Mouse (Mus musculus): ENCODE results near the gene Hist2h2ab. TPM values are rescaled to one million over a fixed set of nuclear protein-coding genes. Genes with fewer than 3 reads are reported as not detected.
"Not testable (repeated sequence)": the region's sequence is repeated elsewhere in the genome, so short reads cannot be mapped to it uniquely, and the experiment has no call there.

Gene Hist2h2ab
- polyA plus RNA-seq, 1 experiment from 2014 or later: 0.43 TPM

DNA sequence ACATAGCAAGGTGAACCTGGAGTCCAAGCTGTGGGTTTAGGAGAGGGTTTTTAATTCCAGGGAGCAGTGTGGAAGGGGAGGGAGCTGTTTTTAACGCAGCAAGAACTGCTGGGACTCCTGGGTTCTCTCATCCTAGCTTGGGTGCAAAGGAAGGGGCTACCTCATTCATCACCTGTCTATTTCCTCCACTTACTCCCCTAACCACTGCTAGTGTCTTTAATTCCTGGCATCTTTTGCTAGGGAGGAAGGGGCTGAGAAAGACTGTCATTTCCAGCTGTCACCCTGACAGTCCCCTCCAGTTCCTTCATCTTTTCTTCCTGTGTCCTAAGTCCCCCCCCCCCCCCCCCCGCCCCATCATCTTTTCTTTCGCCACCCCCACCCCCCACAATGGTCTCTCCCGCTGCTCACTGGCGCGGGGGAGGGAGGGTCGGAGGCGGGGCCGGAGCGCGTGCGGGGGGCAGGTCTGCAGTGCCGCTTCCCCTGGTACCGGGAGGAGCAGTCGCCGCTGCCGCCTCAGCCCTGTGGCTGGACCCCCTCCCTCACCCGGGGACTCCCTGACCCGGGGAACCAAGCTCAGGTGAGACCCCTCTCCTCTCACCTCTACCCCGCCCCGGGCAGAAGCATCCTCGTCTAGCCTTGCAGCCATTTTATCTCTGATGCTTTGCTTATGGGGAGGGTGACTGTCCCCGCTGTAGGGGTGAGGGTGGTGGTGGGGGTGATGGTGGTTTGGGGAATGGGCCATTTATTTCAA lies 38.8 kb upstream of the Hist2h2ab start, which contains the start of gene Sv2a:
Gene Sv2a (plus strand): TSS at position 425 of the 751 bp plus-strand sequence.
- peak within 1 kb of the TSS; percentile 84 for H3K4me2 ChIP-seq
- H3K27ac ChIP-seq: peak within 1 kb of the TSS; percentile 93

DNA sequence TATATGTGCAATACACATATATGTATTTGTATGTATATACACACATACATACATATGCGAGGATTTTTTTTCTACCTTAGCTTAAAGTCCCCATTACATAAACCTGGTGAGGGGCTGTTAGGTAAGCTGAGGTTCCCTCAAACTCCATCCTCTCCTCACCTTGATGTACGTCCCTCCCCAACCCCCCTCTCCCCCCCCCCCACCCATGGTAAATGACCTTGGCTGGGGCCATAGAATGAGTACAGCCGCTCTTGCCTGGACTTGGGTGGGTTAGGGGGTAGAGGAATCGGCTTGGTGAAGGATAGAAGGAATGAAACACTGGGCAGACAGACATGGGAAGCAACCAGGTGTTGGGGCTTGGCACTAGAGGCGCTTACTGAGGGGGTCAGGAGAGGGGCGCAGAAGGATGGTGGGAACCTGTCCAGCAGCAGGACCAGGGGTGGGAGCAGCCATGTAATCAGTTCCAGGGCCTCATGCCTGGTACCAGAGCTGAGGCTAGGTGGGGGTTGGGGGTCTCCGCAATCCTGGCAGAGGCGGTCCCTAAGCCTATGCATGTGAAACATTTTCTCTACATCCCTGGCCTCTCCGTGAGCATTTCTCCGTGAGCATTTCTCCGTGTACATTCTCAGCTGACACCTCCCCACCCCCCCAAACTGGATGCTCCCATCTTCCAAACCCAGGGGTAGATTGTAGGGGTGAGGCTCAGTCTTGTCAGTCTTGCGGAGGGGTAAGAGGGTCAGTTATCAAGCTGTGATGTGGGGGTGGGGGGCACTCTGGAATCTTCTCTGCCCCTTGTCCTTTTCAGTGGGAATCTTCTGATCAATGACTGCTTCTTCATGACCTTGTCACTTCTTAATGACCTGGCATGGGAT lies 37.9 kb upstream of the Hist2h2ab start:
- H3K4me3 ChIP-seq: peak overlapping the region; percentile 70
- H3K9ac ChIP-seq: peak overlapping the region; percentile 67
- WGBS: 24% methylated on average over 12 of the region's 12 CpGs
- H3K4me2 ChIP-seq: peak overlapping the region; percentile 84
- peaks cover 36% of the 10 kb centered on the region for H3K4me1 ChIP-seq (replicated peaks)
- peaks cover 18% of the 10 kb centered on the region for H3K36me3 ChIP-seq
- H3K9me3 ChIP-seq (replicated peaks): no peaks in the 10 kb centered on the region
- no peaks in the 10 kb centered on the region for H3K27me3 ChIP-seq
- peak overlapping the region; percentile 93 for H3K27ac ChIP-seq
- ATAC-seq (replicated peaks; ENCODE audit: insufficient number of reproducible peaks, insufficient read depth, low FRiP score, low read depth): peak; percentile 25

More for the DNA sequence above, 38.8 kb upstream of the Hist2h2ab start, which contains the start of gene Sv2a:
- Histone ChIP-seq H3K9me3 (replicated peaks) (no peaks in the 10 kb centered on the region), H3K36me3 (peaks cover 27% of the 10 kb centered on the region), H3K4me1 (replicated peaks) (peaks cover 36% of the 10 kb centered on the region), H3K4me3 (peak within 1 kb of the TSS; percentile 70), H3K27me3 (no peaks in the 10 kb centered on the region), H3K9ac (peak within 1 kb of the TSS; percentile 67)
- peak; percentile 29; the same call in 1 of the 2 replicates for ATAC-seq (replicated peaks; ENCODE audit: insufficient number of reproducible peaks, insufficient read depth, low FRiP score, low read depth)
- under 1% methylated on average over 10 of the region's 23 CpGs for WGBS

DNA sequence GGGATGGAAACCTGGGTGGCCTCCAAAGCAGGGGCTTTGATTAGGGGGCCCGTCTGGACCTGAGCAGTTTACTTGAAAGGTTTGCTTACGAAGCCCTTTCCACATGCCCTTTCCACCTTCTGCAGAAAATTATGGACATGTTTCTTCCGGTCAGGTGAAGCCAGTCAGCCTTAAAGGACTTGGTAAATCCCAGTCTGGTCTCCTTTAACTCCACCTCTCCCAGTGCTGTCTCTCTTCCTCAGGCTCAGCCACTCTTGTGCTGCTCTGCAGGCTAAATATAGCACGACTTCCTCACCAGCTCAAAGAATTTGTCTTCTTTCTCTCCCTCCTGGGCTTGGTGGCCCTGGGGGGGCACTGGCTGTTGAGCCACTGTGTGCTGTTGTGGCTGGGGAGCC lies 37.3 kb upstream of the Hist2h2ab start:
- Histone ChIP-seq H3K27me3 (no peaks in the 10 kb centered on the region), H3K9ac (peak overlapping the region; percentile 67)

DNA sequence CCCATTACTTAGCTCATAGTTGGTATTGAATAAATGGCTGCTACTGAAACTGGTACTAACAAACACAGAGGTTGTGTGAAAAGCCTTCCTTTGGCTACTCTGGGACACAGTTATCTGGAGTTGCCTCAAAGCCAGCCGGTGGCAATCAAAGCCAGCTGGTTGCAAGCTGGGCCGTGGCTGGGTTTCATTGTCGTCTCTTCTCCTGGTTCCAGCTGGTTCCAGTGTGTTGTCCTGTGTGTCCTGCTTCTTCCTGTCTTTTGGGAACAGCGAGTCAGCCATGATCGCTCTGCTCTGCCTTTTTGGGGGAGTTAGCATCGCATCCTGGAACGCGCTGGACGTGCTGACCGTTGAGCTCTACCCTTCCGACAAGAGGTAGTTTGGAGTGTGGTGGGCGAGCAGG lies 26.7 kb upstream of the Hist2h2ab start:
- no peak overlapping the region for H3K4me2 ChIP-seq
- no peak overlapping the region for H3K9ac ChIP-seq
- no peak overlapping the region for H3K27ac ChIP-seq
- 63% methylated on average over 12 of the region's 12 CpGs for WGBS
- no peak for ATAC-seq (replicated peaks; ENCODE audit: insufficient number of reproducible peaks, insufficient read depth, low FRiP score, low read depth)
- peaks cover 31% of the 10 kb centered on the region for H3K36me3 ChIP-seq
- H3K4me3 ChIP-seq: no peak overlapping the region
- no peaks in the 10 kb centered on the region for H3K27me3 ChIP-seq
- H3K4me1 ChIP-seq (replicated peaks): peaks cover 13% of the 10 kb centered on the region
- H3K9me3 ChIP-seq (replicated peaks): no peaks in the 10 kb centered on the region; the same call in 1 of the 2 replicates

More for the DNA sequence above, 37.3 kb upstream of the Hist2h2ab start:
- WGBS: 5% methylated on average over 4 of the region's 4 CpGs
- H3K27ac ChIP-seq: peak overlapping the region; percentile 93
- H3K4me3 ChIP-seq: peak overlapping the region; percentile 70
- no peaks in the 10 kb centered on the region for H3K9me3 ChIP-seq (replicated peaks)
- H3K4me2 ChIP-seq: peak overlapping the region; percentile 84
- peaks cover 36% of the 10 kb centered on the region for H3K4me1 ChIP-seq (replicated peaks)
- ATAC-seq (replicated peaks; ENCODE audit: insufficient number of reproducible peaks, insufficient read depth, low FRiP score, low read depth): peak; percentile 56
- peaks cover 16% of the 10 kb centered on the region for H3K36me3 ChIP-seq

DNA sequence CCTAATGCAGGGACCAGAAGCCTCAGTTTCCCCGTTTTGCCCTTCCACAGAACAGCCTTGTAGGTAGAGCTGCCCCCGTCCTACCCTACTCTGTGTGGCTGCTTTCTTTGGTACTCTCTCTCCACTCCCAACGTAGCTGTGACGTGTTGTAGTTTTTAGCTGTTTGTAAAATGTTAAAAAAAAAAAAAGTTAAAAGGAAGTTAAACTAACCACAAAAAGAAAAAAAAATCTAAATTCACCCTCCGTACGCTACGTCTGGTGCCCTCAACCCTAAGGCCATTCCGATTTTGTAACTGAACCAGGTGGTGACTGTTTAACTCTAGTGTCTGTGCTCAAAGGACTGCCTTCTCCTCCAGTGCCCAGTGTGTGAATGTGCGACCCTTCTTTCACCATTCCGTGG lies 24.7 kb upstream of the Hist2h2ab start:
- Histone ChIP-seq H3K27me3 (no peaks in the 10 kb centered on the region), H3K4me1 (replicated peaks) (peaks cover 16% of the 10 kb centered on the region), H3K27ac (no peak overlapping the region), H3K9me3 (replicated peaks) (no peaks in the 10 kb centered on the region; the same call in 1 of the 2 replicates), H3K4me2 (no peak overlapping the region), H3K36me3 (peaks cover 22% of the 10 kb centered on the region), H3K9ac (no peak overlapping the region), H3K4me3 (no peak overlapping the region)
- ATAC-seq (replicated peaks; ENCODE audit: insufficient number of reproducible peaks, insufficient read depth, low FRiP score, low read depth): no peak
- 88% methylated on average over 10 of the region's 10 CpGs for WGBS

DNA sequence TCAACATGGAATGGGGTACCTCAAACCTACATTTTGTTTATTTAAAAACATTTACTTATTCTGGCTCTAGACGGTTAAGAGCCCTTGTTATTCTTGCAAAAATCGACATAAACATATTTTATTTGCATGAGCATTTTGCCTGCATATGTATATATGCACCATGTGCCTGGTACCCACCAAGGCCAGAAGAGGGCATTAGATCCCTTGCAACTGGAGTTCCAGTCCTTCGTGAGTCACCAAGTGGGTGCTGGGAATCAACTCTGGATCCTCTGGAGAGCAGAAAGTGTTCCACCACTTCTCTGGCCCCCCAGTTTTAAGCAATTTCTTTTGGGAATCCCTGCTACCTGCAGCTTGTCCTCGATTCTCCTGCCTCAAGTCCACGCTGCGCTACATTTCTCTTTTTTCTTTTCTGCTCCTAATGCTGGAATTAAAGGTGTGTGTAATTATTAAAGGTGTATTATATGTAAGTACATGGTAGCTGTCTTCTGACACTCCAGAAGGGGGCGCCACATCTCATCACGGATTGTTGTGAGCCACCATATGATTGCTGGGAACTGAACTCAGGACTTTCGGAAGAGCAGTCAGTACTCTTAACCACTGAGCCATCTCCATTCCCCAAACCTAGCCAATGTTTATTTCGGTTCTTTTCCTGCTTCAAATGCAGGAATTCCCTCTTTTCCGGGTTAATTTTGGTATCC lies 23.9 kb upstream of the Hist2h2ab start:
- H3K9ac ChIP-seq: no peak overlapping the region
- no peaks in the 10 kb centered on the region; the same call in 1 of the 2 replicates for H3K9me3 ChIP-seq (replicated peaks)
- no peak overlapping the region for H3K4me2 ChIP-seq
- ATAC-seq (replicated peaks; ENCODE audit: insufficient number of reproducible peaks, insufficient read depth, low FRiP score, low read depth): no peak
- H3K27ac ChIP-seq: no peak overlapping the region
- no peaks in the 10 kb centered on the region for H3K27me3 ChIP-seq
- WGBS: 91% methylated on average over 11 of the region's 11 CpGs
- H3K4me1 ChIP-seq (replicated peaks): peaks cover 16% of the 10 kb centered on the region
- no peak overlapping the region for H3K4me3 ChIP-seq
- H3K36me3 ChIP-seq: peaks cover 22% of the 10 kb centered on the region

DNA sequence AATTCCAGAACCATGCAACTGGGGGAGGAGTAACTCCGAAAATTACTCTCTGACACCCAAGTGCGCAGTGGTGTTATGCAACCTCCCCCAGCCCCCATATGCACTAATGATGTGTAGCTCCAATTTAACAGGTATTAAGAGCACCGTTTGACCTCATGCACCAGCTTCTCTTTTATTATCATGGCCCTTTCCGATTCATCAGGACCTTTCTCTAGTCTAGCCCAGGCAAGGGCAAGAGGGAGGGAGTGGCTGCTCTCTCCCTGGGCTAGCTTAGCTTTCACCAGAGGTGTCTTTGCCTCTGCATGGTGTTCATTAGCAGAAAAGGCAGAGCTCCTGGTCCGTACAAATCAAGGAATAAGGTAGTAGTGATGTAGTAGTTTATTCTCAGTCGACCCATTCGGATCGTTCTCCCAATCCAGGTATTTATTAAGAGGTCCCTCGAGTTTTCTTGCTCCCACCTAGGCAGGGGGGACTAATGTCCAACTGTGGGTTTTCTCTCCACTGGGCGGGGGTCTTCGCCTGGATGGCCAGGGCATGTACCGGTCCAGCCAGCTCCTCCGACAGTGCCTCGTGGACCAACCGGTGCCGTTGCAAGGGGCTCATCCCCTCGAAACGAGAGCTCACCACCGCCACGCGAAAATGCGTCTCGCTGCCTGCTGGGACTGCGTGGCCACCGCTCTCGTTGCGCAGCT lies 23.1 kb upstream of the Hist2h2ab start:
- H3K36me3 ChIP-seq: peaks cover 15% of the 10 kb centered on the region
- peak overlapping the region; percentile 99 for H3K4me2 ChIP-seq
- WGBS: 19% methylated on average over 27 of the region's 27 CpGs
- H3K4me1 ChIP-seq (replicated peaks): peaks cover 16% of the 10 kb centered on the region
- no peak for ATAC-seq (replicated peaks; ENCODE audit: insufficient number of reproducible peaks, insufficient read depth, low FRiP score, low read depth)
- peak overlapping the region; percentile 75 for H3K4me3 ChIP-seq
- H3K9ac ChIP-seq: peak overlapping the region; percentile 85
- H3K27me3 ChIP-seq: no peaks in the 10 kb centered on the region
- H3K27ac ChIP-seq: peak overlapping the region; percentile 90
- no peaks in the 10 kb centered on the region; the same call in 1 of the 2 replicates for H3K9me3 ChIP-seq (replicated peaks)

DNA sequence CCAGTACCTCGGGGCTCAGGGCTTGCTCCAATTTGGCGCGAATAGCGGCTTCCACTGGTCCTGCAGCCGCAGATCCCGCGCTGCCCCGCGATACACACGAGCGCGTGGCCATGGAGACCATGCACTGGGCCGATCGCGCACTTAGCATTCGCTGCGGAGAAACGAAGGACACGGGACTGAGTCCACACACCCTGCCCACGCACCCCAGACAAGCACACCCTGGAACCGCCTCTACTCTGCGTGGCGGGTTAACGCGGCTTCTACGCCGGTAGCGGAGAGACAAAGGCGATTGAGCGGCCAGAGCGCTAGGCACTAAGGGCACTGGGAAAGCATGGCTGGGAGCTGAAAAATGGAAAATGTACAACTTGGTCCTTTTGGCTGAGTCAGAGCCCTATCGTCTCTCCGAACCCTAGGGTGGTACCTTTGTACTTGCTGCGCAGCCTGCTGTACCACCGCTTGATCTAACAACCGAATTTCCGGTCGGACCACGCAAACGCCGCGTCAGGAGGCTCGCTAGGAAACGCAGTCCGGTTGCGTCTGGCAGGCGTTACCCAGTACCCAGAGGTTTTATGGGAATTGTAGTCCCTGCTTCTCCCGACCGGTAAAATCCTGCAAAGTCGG lies 22.4 kb upstream of the Hist2h2ab start:
- WGBS: under 1% methylated on average over 50 of the region's 50 CpGs
- H3K36me3 ChIP-seq: peaks cover 15% of the 10 kb centered on the region
- H3K27ac ChIP-seq: peak overlapping the region; percentile 90
- peak overlapping the region; percentile 99 for H3K4me2 ChIP-seq
- peak overlapping the region; percentile 85 for H3K9ac ChIP-seq
- no peaks in the 10 kb centered on the region for H3K27me3 ChIP-seq
- H3K4me1 ChIP-seq (replicated peaks): peaks cover 16% of the 10 kb centered on the region
- no peaks in the 10 kb centered on the region; the same call in 1 of the 2 replicates for H3K9me3 ChIP-seq (replicated peaks)
- H3K4me3 ChIP-seq: peak overlapping the region; percentile 75
- ATAC-seq (replicated peaks; ENCODE audit: insufficient number of reproducible peaks, insufficient read depth, low FRiP score, low read depth): peak; percentile 88

DNA sequence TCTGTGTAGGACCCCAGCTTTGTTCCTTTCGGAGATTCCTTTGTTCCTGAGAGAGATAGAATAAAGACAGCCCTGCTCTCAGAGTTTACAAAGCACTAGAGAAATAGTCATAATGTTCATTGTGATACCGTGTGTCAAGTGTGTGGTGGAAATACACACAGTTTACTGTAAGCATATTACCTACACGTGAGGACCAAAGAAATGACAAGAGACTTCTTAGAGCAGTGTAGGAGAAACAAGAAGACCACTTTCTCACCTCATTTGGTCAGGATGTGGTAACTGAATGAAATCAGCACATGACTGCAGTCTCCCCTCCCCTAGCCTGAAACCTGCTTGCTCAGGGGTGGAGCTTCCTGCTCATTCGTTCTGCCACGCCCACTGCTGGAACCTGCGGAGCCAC lies 21.5 kb upstream of the Hist2h2ab start:
- H3K4me3 ChIP-seq: peak overlapping the region; percentile 75
- no peaks in the 10 kb centered on the region for H3K27me3 ChIP-seq
- peak overlapping the region; percentile 85; the same call in 1 of the 2 replicates for H3K9ac ChIP-seq
- peak overlapping the region; percentile 90 for H3K27ac ChIP-seq
- H3K36me3 ChIP-seq: peaks cover 15% of the 10 kb centered on the region
- ATAC-seq (replicated peaks; ENCODE audit: insufficient number of reproducible peaks, insufficient read depth, low FRiP score, low read depth): no peak
- peaks cover 16% of the 10 kb centered on the region for H3K4me1 ChIP-seq (replicated peaks)
- H3K9me3 ChIP-seq (replicated peaks): no peaks in the 10 kb centered on the region; the same call in 1 of the 2 replicates
- 5% methylated on average over 6 of the region's 6 CpGs for WGBS
- H3K4me2 ChIP-seq: peak overlapping the region; percentile 99

DNA sequence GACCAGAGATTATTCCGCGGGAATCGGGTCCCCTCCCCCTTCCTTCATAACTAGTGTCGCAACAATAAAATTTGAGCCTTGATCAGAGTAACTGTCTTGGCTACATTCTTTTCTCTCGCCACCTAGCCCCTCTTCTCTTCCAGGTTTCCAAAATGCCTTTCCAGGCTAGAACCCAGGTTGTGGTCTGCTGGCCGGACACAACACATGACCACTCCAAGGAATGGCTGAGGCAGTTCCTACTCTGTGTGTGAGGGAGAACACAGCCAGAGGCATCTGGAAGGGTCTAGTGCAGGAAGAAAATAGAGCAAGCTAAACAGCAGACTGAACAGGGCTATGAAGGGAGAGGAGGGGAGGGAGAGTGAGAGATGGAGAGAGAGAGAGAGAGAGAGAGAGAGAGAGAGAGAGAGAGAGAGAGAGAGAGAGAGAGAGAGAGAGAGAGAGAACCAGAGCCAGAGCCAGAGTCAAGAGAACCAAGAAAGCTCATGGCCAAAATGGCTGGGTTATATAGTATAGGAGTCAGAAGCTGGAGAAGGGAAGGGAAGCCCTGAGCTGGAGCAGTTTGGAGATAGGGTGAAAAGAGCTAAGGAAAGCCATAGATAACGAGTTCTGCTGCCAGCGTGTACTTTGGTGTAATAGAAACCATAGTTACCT lies 20.9 kb upstream of the Hist2h2ab start:
- not testable (repeated sequence) for H3K9ac ChIP-seq; H3K9me3 ChIP-seq (replicated peaks); H3K4me3 ChIP-seq; H3K27me3 ChIP-seq; ATAC-seq (replicated peaks; ENCODE audit: insufficient number of reproducible peaks, insufficient read depth, low FRiP score, low read depth); H3K27ac ChIP-seq
- peak overlapping the region; percentile 99; the same call in 1 of the 2 replicates for H3K4me2 ChIP-seq
- H3K4me1 ChIP-seq (replicated peaks): peaks cover 16% of the 10 kb centered on the region
- peaks cover 15% of the 10 kb centered on the region for H3K36me3 ChIP-seq
- 28% methylated on average over 8 of the region's 8 CpGs for WGBS

Measured in heart, embryonic 15.5 days (tissue).